Mouse (Mus musculus) cerebellum, adult (tissue): Measurements from ENCODE around the gene Myt1.
A peak's percentile ranks its signal among the peaks of the same experiment; 100 is the strongest.
"Not testable (repeated sequence)": the region's sequence is repeated elsewhere in the genome, so short reads cannot be mapped to it uniquely, and the experiment has no call there.

Experiments
- ATAC-seq: cut with Nextera tagmentation; 2 replicates; pipeline ENCODE4 v1.9.2; 2017; ENCODE audit warnings: mild to moderate bottlenecking, moderate library complexity, mixed read lengths; ENCODE audit not compliant: insufficient number of reproducible peaks, low FRiP score, low TSS enrichment

Gene Myt1

DNA sequence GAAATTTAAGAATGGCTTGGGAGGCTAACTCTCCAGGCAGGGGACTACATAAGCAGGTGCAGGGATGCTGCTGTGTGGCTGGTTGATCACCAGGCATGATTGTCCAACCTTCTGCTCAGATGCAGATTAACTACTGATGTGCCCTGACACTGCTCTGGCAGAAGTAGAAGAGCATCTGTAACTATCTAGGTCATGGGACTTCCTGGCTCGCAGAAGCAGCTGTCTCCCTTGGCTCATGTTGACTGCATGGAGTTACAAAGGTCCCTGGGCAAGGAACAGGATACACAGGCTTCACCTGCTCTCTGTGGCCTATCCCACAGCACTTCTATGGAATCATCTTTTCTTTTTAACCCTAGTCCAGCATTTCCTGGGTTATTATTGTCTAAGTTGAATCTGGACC is 12.7 kb downstream of the Myt1 start:
- peak; percentile 26; the same call in 1 of the 2 replicates for ATAC-seq

DNA sequence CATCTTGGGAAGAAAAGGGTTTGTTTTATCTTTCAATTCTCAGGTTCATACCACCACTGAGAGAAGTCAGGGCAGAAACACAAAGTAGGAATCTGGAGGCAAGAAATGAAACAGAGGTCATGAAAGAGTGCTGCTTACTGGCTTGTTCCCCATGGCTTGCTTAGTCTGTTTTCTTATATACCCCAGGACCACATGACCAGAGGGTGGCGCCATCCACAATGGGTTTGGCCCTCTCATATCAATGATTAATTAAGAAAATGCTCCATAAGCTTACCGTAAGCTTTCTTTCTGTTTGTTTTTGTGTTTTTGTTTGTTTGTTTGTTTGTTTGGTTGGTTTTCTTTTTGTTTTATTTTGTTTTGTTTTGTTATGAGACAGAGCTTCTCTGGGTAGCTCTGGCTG is 14.6 kb downstream of the Myt1 start:
- no peak for ATAC-seq

- ATAC-seq: no peak
Observed at GRCm38 (mm10) chr2:181781421-181781820, 18.3 kb downstream of the Myt1 start.

DNA sequence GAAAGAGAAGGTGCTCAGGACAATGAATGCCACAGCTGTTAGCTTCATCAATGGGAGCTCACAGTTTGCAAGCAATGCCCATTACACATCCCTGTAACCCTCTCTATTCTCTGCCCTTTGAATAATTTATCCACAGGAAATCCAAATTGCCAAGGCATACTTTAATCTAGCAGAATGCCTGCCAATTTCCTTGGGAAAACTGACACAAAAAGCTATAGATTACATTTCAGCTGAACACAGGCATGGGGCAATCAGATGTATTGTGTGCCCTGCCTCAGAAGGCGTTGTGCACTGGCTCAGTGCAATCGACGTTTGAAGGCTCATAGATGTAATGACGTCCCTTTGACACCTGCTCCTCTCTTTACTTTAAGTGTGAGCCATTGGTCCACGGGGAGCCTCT is 24.7 kb downstream of the Myt1 start:
- no peak for ATAC-seq

- no peak for ATAC-seq
Observed at GRCm38 (mm10) chr2:181789396-181789795, 26.3 kb downstream of the Myt1 start.

DNA sequence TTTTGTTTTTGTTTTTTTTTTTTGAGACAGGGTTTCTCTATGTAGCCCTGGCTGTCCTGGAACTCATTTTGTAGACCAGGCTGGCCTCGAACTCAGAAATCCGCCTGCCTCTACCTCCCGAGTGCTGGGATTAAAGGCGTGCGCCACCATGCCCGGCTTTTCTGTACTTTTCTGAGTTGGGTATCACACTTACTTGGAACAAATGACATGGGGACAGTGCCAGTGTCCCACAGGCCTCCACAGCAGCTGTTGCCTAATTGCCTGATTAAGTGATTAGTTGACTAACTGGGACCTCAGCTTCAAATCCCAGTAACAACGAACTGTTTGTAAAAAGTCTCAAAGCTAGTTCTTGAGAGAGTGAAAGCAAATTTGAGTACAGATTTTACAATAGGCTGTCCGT is 30.1 kb downstream of the Myt1 start:
- not testable (repeated sequence) for ATAC-seq

- 0 out of 2 replicates have a peak, but pooled peaks have one; percentile 27 for ATAC-seq
Observed at GRCm38 (mm10) chr2:181795641-181796130, 32.6 kb downstream of the Myt1 start.

DNA sequence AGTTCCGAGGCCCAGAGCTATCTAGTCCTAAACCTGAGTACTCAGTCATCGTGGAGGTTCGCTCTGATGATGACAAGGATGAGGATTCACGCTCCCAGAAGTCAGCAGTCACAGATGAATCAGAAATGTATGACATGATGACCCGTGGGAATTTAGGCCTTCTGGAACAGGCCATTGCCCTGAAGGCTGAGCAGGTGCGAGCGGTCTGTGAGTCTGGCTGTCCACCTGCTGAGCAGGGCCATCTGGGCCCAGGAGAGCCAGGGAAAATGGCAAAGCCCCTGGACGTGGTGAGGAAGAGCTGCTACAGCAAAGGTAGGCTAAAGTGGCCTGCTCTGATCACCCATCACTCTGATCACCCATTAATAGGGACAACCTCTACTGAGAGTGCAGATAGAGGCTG is 34.5 kb downstream of the Myt1 start:
- peak; percentile 86 for ATAC-seq

GRCm38 (mm10) chr2:181829032-181829650 is 66.0 kb downstream of the Myt1 start:
- ATAC-seq: no peak

DNA sequence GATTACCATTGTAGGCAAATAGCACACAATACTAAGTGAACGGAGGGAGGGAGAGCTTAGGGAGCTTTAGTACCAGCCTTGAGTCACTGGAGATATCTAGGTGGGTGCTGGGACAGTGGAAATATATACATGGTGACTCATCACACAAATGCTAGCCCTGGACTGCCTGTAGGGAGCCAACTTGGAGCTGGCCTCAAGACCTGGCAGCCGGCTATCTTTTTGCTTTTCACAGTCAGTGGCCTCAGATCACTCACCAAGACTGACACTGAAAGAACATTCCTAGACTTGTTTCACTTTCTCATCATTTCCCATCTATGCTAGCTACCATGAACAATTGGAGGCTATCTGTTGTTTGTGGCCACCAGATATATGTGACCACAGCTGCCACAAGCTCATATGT is 69.6 kb downstream of the Myt1 start:
- no peak; the same call in 1 of the 2 replicates for ATAC-seq

GRCm38 (mm10) chr2:181837372-181838292 is 74.5 kb downstream of the Myt1 start, which contains the start of gene Pcmtd2:
Gene Pcmtd2, plus strand, starts transcription at chr2:181837854.
- ATAC-seq: peak; percentile 95

- 0 out of 2 replicates have a peak, but pooled peaks have one; percentile 7 for ATAC-seq
Observed at GRCm38 (mm10) chr2:181838293-181838680, 75.2 kb downstream of the Myt1 start.

GRCm38 (mm10) chr2:181845709-181846394 is 82.7 kb downstream of the Myt1 start:
- no peak for ATAC-seq

DNA sequence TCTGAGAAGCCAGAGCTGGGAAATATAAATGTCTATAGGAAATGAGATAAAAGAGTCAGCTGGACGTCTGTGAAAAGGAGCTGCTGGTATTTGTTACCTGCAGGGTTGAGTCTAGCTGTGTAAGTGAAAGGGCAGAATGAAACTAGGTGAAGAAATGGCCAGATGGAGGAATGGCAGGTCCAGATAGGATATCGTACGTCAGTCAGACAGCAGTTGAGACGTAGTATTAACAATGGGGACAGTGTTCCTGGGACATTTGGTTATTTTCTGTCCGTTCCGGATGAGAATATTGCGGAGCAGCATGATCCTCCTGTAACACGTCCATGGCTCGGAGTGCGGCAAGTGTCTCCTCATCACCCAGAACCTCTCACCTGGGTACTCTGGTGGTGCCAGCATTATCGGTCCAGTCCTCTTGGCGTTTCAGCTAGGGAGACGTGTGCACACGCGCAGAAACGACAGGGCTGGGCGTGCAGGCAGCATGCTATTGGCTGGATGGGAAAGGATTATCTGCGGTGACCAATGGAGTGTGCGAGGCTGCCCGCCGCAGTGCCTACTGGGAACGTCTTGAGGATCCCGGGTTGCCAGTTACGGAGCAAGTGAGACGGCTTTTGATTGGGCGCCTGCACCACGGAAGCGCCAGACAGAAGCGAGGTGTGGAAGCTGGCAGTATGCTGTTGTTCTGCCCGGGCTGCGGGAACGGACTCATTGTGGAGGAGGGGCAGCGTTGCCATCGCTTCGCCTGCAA is 100.8 kb downstream of the Myt1 start, which contains the start of gene Polr3k:
Polr3k (plus strand) TSS at position 547 of the 745 bp plus-strand sequence.
- peak; percentile 100 for ATAC-seq

DNA sequence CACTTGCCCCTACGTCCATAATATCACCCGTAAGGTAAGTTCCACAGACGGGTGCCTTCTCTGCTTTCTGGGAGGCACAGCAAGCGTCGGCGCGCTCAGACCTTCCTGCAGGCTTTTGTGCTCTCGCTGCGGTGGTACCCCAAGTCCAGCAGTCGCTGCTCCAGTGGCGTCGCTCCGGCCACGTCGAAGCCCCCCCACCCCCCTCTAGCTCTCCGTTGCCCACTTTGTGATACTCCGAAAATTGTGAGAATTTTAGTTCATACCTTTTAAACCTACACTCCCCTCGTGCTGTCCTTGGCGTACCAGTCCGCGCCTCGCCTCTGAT is 101.4 kb downstream of the Myt1 start:
- ATAC-seq: peak; percentile 17; the same call in 1 of the 2 replicates

- ATAC-seq: no peak
Observed at GRCm38 (mm10) chr2:181866931-181867330, 103.8 kb downstream of the Myt1 start.

GRCm38 (mm10) chr2:181871039-181871438 is 107.9 kb downstream of the Myt1 start:
- no peak for ATAC-seq
